Mouse (Mus musculus): ENCODE data around the gene Gfi1b.

The Gfi1b gene

DNA sequence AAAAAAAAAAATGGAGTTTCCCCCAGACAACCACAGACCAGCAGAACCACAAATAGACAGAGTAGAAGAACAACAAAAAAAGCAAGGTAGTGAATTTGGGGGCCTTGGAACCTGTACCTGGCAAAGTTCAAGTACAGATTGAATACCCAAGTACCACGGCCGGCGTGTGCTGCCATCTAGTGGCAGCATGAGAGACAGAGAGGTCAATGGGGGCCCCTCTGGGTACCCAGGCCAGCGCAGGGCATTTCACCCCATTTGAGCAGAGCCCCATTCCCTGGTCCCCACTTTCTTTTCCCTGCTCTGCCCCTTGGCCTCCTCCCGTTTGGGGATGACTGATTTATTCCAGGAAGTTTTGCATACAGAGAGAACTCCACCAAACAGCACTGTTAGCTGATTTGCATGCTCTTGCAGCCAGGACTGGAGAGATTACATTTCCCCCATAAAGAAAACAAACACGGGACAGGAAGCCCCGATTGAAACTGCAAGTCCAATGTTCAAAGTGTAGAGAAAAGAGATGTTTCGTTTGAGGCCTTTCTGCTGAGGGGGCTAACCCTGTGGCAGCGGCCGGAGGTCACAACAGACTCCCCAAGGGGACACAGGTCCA lies 841 bp upstream of the Gfi1b start:
- no peak for DNase-seq (ENCODE audit: extremely low read depth, low read depth, low spot score)

GRCm38 (mm10) chr2:28621111-28621510 lies 671 bp downstream of the Gfi1b start:
- DNase-seq (ENCODE audit: extremely low read depth, low read depth, low spot score) = no peak

DNA sequence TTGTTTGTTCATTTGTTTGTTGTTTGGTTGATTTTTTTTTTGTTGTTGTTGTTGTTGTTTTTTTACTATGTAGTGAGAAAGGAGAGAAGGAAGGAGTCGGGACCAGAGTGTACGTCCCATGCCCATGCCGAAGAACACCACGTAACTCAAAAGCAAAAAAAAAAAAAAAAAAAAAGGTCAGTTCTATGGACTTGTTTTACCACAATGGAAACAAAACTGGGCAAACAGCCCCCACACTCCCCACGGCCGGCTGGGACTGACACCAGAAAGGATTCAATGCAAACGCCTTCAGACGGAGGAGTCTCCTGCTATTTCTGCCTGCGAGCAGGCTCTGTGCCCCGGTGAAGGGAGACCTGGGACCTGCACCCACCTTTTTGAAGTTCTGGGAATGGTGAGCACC lies 1.3 kb downstream of the Gfi1b start:
- no peak for DNase-seq (ENCODE audit: extremely low read depth, low read depth, low spot score)

GRCm38 (mm10) chr2:28619369-28619768 lies 2.4 kb downstream of the Gfi1b start:
- DNase-seq (ENCODE audit: extremely low read depth, low read depth, low spot score) = no peak

GRCm38 (mm10) chr2:28618777-28619336 lies 2.9 kb downstream of the Gfi1b start:
- DNase-seq (ENCODE audit: extremely low read depth, low read depth, low spot score) = no peak

GRCm38 (mm10) chr2:28617498-28618486 lies 4.0 kb downstream of the Gfi1b start:
- DNase-seq (ENCODE audit: extremely low read depth, low read depth, low spot score) = no peak

DNA sequence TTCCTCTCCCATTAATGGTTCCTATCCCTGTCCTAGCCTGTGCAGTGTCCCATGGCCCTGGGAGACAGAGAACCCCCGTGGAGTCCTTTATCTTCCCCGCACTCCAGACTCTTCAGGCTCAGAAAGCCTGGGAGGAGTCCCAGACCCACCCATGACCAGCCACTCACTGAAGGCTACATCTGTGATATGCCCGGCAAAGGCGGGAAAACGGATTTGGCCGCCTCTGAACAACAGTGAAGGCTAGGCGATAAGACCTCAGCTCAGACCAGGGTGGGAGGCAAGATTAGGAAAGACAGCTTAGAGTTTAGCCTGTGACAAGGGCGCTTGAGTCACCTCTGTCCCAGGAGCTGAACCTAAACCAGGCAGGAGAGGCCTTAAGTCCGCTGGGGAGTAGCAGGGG lies 4.9 kb downstream of the Gfi1b start:
- DNase-seq (ENCODE audit: extremely low read depth, low read depth, low spot score) = no peak

GRCm38 (mm10) chr2:28616358-28616757 lies 5.4 kb downstream of the Gfi1b start:
- no peak for DNase-seq (ENCODE audit: extremely low read depth, low read depth, low spot score)

- no peak for DNase-seq (ENCODE audit: extremely low read depth, low read depth, low spot score)
Observed at GRCm38 (mm10) chr2:28613599-28613998, 8.2 kb downstream of the Gfi1b start.

- no peak for DNase-seq (ENCODE audit: extremely low read depth, low read depth, low spot score)
Observed at GRCm38 (mm10) chr2:28612436-28613063, 9.2 kb downstream of the Gfi1b start.

GRCm38 (mm10) chr2:28611407-28611787 lies 10.4 kb downstream of the Gfi1b start:
- no peak for DNase-seq (ENCODE audit: extremely low read depth, low read depth, low spot score)

- no peak for DNase-seq (ENCODE audit: extremely low read depth, low read depth, low spot score)
Observed at GRCm38 (mm10) chr2:28610716-28611406, 10.9 kb downstream of the Gfi1b start.

DNA sequence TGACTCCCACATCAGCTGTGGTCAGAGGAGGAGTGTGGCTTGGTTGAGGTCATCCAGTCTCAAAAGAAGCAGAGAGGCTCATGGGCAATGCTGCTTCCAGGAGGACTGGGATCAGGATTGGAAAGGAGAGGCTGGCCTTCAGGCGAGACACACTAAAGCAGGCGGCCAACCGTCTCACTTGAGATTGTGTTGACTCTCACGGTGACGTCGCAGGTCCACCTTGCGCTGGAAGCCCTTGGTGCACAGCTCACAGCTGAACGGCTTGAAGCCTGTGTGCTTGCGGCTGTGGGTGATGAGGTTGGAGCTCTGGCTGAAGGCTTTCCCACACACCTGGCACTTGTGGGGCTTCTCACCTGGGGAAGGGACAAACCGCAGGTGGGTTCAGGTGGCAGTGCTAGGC lies 11.9 kb downstream of the Gfi1b start:
- no peak for DNase-seq (ENCODE audit: extremely low read depth, low read depth, low spot score)

DNA sequence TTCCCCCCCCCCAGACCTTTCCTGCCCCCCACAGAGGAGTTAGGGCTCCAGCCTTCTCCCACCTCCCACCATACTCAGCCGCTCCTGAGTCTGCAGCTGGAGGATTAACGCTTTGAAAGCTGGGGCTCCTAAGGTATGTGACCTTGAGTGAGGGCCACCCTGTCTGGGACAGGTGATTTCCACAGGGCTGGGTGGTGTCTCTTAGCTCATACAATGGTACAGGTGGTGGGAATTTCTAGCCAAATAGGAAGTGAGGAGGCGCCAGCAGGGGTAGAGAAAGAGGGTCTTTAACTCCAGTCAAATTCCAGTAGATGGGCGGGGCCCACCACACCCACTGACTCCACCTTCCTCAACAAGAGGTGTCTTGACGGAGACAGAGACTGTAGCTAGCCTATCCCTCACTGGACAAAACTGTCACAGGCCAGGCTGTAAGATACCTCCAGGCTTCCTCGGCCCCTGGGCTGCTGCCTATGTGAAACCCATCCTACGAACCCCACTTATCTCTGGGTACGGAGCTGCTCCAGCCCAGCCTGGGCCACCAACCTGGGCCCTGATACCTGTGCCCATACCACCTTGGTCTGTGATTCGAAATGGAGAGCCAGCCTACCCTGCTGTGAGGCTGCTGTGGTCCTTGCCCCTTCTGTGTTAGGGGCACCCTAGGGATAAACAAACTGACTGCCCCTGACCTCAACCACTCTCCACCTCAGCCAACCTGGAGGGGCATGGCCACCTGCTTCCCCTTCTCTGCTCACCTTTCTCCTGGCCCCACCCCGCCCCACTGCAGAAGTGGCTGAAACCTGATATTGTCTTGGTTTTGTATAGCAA lies 14.2 kb downstream of the Gfi1b start:
- DNase-seq (ENCODE audit: extremely low read depth, low read depth, low spot score) = no peak

DNA sequence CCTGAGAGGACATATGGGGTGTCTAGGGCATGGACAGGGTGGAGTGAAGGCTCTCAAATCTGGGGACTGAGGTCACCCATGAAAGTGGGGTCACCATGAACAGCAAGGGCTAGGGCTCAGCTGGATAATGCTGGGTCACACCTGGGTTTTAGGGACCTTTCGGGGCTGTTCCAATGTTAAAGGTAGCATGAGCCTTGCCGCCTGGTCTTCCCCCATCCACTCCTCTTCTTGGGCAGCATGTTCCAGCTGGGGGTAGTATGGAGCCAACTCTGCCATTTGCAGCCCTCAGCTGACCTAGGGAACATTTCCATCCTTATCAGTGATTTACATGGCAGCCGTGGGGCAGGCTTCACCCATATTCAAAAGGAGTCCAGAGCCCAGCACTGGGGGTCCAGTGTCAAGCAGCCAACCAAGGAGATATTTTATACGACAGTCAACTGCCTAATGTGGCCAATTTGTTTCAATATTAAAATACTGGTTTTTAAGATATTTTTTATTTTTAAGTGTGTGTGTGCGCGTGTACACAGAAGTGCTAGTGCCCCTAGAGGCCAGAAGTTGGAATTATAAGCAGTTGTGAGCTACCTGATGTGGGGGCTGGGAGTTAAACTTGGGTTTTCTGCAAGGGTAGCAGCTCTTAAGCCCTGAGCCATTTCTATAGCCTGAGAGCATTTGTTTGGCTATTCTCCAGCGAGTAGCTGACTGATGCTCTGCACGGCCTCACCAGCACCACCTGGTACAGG lies 15.0 kb downstream of the Gfi1b start:
- DNase-seq (ENCODE audit: extremely low read depth, low read depth, low spot score) = no peak

GRCm38 (mm10) chr2:28605789-28606541 lies 15.8 kb downstream of the Gfi1b start:
- no peak for DNase-seq (ENCODE audit: extremely low read depth, low read depth, low spot score)

DNA sequence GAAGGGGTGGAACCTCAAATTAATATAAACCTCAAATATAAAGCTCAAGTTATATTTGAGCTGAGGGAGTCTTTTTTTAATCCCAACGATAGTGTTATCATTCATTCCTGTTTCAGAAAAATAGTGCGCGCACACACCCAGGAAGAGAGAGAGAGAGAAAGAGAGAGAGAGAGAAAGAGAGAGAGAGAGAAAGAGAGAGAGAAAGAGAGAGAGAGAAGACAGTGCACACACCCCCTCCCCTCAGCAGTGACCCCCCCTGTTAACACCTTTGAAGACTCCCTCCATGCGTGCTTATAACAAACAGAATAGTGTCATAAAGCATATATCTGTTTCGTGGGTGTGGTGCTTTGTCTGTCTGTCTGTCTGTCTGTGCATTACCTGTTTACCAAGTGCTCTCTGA lies 18.2 kb downstream of the Gfi1b start:
- no peak for DNase-seq (ENCODE audit: extremely low read depth, low read depth, low spot score)

- DNase-seq (ENCODE audit: extremely low read depth, low read depth, low spot score) = no peak
Observed at GRCm38 (mm10) chr2:28601720-28602590, 19.8 kb downstream of the Gfi1b start.
